Mouse (Mus musculus): ENCODE measurements around the gene Hrnr.

DNA sequence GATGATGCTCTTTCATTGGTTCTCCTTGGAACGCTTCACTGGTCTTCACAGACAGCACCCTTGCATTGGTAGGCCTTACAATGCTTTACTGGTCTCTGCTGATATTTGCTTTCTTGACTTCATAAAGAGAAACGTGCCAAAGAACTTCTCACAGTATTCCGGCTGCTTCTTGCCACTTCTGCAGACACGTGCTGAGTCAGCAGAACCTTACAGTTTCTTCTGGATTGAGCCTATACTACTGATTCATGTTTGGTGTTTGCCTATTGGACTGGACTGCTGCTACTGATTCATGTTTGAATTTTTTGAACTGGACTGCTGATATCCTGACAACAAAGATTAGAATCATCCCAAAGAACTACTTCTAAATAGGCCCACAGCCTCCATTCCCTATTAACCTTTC lies 20.5 kb downstream of the Hrnr start:
- TF ChIP-seq CTCF (IDR thresholded peaks at IDR 0.05; ENCODE audit: extremely low read depth, insufficient read depth, low read length) (no peak), POLR2A (IDR thresholded peaks at IDR 0.05; ENCODE audit: extremely low read depth, insufficient read depth, low read length) (no peak)

Data from cortical plate, adult 2 months (tissue).